Mouse (Mus musculus) forebrain, embryonic 14.5 days (tissue): ENCODE measurements around the gene Tpcn1. TPM values are rescaled to one million over a fixed set of nuclear protein-coding genes. Genes with fewer than 3 reads are reported as not detected.
A peak's percentile ranks its signal among the peaks of the same experiment; 100 is the strongest.

ENCODE experiments used
- ATAC-seq: fragments of 200-750 bp; cut with Nextera tagmentation; 2 replicates; pipeline ENCODE4 v1.8.0; 2017; ENCODE audit warnings: mild to moderate bottlenecking, moderate library complexity
- DNase-seq: peaks from one replicate; pipeline ENCODE4 v3.0.0-alpha.2; 2015; ENCODE audit warnings: low spot score
- H3K27ac ChIP-seq: fragments of 300-500 bp; sonication (generic); 2 replicates; pipeline ENCODE4 v1.5.1; 2014; ENCODE audit warnings: low read depth, mild to moderate bottlenecking, control low read depth, low read length, moderate library complexity
- H3K27me3 ChIP-seq: fragments of 300-500 bp; sonication (generic); replicated peaks from 2 replicates; pipeline ENCODE4 v1.6.1; 2014; ENCODE audit warnings: low read length, control low read depth, mixed read lengths; ENCODE audit not compliant: control insufficient read depth, insufficient read depth
- H3K36me3 ChIP-seq: fragments of 300-500 bp; sonication (generic); 2 replicates; pipeline ENCODE4 v1.6.1; 2014; ENCODE audit warnings: low read length, control low read depth; ENCODE audit not compliant: control insufficient read depth, insufficient read depth
- H3K4me1 ChIP-seq: fragments of 300-500 bp; sonication (generic); 2 replicates; pipeline ENCODE4 v1.6.1; 2014; ENCODE audit warnings: antibody characterized with exemption, low read length, control low read depth; ENCODE audit not compliant: control insufficient read depth, insufficient read depth
- H3K4me2 ChIP-seq: fragments of 300-500 bp; sonication (generic); 2 replicates; pipeline ENCODE4 v1.6.1; 2014; ENCODE audit warnings: mild to moderate bottlenecking, control low read depth, low read length
- H3K4me3 ChIP-seq: fragments of 300-500 bp; sonication (generic); 2 replicates; pipeline ENCODE4 v1.5.1; 2014; ENCODE audit warnings: low read depth, low read length, control low read depth
- H3K9ac ChIP-seq: fragments of 300-500 bp; sonication (generic); 2 replicates; pipeline ENCODE4 v1.6.1; 2014; ENCODE audit warnings: mild to moderate bottlenecking, low read length, control low read depth, moderate library complexity
- H3K9me3 ChIP-seq: fragments of 300-500 bp; sonication (generic); replicated peaks from 2 replicates; pipeline ENCODE4 v1.6.1; 2016; ENCODE audit warnings: low read length, control low read depth, mixed read lengths; ENCODE audit not compliant: control insufficient read depth
- WGBS: fragments of 180-500 bp; shearing (Covaris S2); extraction: QIAGEN DNeasy Blood & Tissue Kit; methylation state at CpG from one replicate; pipeline ENCODE4 v1.1.7; 2014; 5-methylcytosine and 5-hydroxymethylcytosine counted together
- polyA plus RNA-seq: library from polyadenylated mRNA; unstranded; fragments of >200 nt; fragmentation: Nextera tagmentation; extraction: Ambion mirVana; gene quantifications from 2 replicates; pipeline ENCODE4 v1.2.1, GENCODE M21; 2014

Tpcn1 gene
- polyA plus RNA-seq, 1 experiment from 2014 or later: 10.5 TPM

GRCm38 (mm10) chr5:120517552-120517951 lies 70.9 kb downstream of the Tpcn1 start:
- Histone ChIP-seq H3K4me1 (peaks cover 6% of the 10 kb centered on the region), H3K9ac (no peak overlapping the region), H3K9me3 (no peaks in the 10 kb centered on the region), H3K36me3 (no peaks in the 10 kb centered on the region), H3K4me3 (no peak overlapping the region), H3K27me3 (no peaks in the 10 kb centered on the region), H3K4me2 (no peak overlapping the region), H3K27ac (no peak overlapping the region)
- DNase-seq: no peak
- WGBS: 53% methylated on average over 9 of the region's 9 CpGs
- no peak for ATAC-seq

GRCm38 (mm10) chr5:120516221-120516984 lies 72.1 kb downstream of the Tpcn1 start:
- H3K27ac ChIP-seq: no peak overlapping the region
- H3K9ac ChIP-seq: no peak overlapping the region
- ATAC-seq: no peak
- no peak overlapping the region for H3K4me2 ChIP-seq
- 72% methylated on average over 15 of the region's 15 CpGs for WGBS
- H3K36me3 ChIP-seq: no peaks in the 10 kb centered on the region
- H3K9me3 ChIP-seq: no peaks in the 10 kb centered on the region
- DNase-seq: no peak
- H3K4me3 ChIP-seq: no peak overlapping the region
- H3K27me3 ChIP-seq: 0 out of 2 replicates have a peak, but pooled peaks cover 8% of the 10 kb centered on the region
- peaks cover 6% of the 10 kb centered on the region for H3K4me1 ChIP-seq

- Histone ChIP-seq H3K4me1 (peaks cover 6% of the 10 kb centered on the region), H3K27ac (no peak overlapping the region), H3K9me3 (no peaks in the 10 kb centered on the region), H3K4me2 (no peak overlapping the region), H3K36me3 (no peaks in the 10 kb centered on the region), H3K27me3 (0 out of 2 replicates have a peak, but pooled peaks cover 8% of the 10 kb centered on the region), H3K4me3 (no peak overlapping the region), H3K9ac (no peak overlapping the region)
- ATAC-seq (no peak), DNase-seq (no peak)
- WGBS: 72% methylated on average over 7 of the region's 7 CpGs
These were observed 73.0 kb downstream of the Tpcn1 start for GRCm38 (mm10) chr5:120515451-120515850.

DNA sequence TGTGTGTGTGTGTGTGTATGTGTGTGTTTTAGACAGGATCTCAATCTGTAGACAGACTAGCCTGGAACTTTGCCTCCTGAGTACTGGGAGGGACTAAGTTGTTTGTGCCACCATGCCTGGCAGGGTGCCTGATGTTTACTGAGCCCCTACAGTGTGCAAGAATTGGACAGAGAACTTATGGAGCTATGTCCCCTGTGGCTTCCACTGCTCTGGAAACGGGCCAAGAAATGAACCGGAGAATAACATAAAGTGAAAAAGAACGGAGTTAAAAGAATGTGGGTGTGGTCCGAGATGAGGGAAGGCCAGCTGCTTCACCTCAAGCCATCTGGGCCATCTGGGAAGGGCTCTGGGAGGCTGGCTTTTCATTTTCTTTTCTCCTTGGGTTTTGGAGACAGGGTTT lies 73.7 kb downstream of the Tpcn1 start:
- no peak overlapping the region for H3K4me2 ChIP-seq
- no peaks in the 10 kb centered on the region for H3K36me3 ChIP-seq
- no peaks in the 10 kb centered on the region for H3K9me3 ChIP-seq
- H3K27ac ChIP-seq: no peak overlapping the region
- peak; percentile 75 for DNase-seq
- no peak overlapping the region for H3K4me3 ChIP-seq
- WGBS: 21% methylated on average over 4 of the region's 4 CpGs
- ATAC-seq: peak; percentile 40
- H3K9ac ChIP-seq: no peak overlapping the region
- H3K4me1 ChIP-seq: peaks cover 6% of the 10 kb centered on the region
- H3K27me3 ChIP-seq: 0 out of 2 replicates have a peak, but pooled peaks cover 8% of the 10 kb centered on the region

- 85% methylated on average over 9 of the region's 9 CpGs for WGBS
- no peaks in the 10 kb centered on the region for H3K36me3 ChIP-seq
- peaks cover 6% of the 10 kb centered on the region for H3K4me1 ChIP-seq
- H3K27ac ChIP-seq: no peak overlapping the region
- no peak for DNase-seq
- H3K4me3 ChIP-seq: no peak overlapping the region
- no peaks in the 10 kb centered on the region for H3K9me3 ChIP-seq
- H3K9ac ChIP-seq: no peak overlapping the region
- 0 out of 2 replicates have a peak, but pooled peaks cover 8% of the 10 kb centered on the region for H3K27me3 ChIP-seq
- H3K4me2 ChIP-seq: no peak overlapping the region
- no peak for ATAC-seq
These were observed 74.3 kb downstream of the Tpcn1 start for GRCm38 (mm10) chr5:120514031-120514677.

DNA sequence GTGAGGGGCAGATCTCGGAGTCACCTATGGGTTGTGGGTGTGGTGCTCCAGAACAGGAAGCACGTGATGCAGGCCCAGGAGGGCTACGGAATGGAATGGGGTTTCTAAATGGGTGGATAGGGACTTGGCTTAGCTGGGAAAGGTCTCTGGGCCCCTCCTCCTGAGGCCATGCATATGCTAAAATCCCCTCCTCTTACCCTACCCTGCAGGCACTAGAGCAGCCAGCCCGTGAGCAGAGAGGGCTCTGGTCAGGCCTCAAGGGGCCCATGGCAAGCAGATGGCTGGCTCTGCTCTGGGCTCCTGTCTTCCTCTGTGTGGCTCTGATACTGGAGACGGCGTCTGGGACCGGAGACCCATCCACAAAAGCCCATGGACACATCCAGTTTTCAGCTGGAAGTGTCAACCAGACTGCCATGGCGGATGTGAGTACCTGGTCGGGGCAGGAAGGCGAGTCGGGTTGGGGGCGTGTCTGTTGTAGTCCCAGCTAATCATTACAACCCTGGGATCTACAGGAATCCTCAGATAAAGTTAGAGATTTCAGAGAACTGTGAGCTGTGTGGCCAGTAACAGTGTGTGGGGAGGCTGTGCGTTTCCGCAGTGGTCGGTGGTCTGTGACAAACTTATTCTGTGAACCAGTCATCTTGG lies 75.4 kb downstream of the Tpcn1 start:
- H3K9ac ChIP-seq: no peak overlapping the region
- WGBS: 46% methylated on average over 15 of the region's 15 CpGs
- ATAC-seq (no peak), DNase-seq (no peak)
- 0 out of 2 replicates have a peak, but pooled peaks cover 8% of the 10 kb centered on the region for H3K27me3 ChIP-seq
- H3K36me3 ChIP-seq: no peaks in the 10 kb centered on the region
- H3K4me2 ChIP-seq: no peak overlapping the region
- H3K4me3 ChIP-seq: no peak overlapping the region
- H3K4me1 ChIP-seq: peaks cover 6% of the 10 kb centered on the region
- H3K27ac ChIP-seq: no peak overlapping the region
- H3K9me3 ChIP-seq: no peaks in the 10 kb centered on the region

- 36% methylated on average over 14 of the region's 14 CpGs for WGBS
- H3K4me3 ChIP-seq: peak overlapping the region; percentile 34
- no peaks in the 10 kb centered on the region for H3K9me3 ChIP-seq
- H3K4me1 ChIP-seq: peaks cover 6% of the 10 kb centered on the region
- ATAC-seq (no peak), DNase-seq (no peak)
- H3K36me3 ChIP-seq: no peaks in the 10 kb centered on the region
- no peak overlapping the region for H3K27ac ChIP-seq
- H3K4me2 ChIP-seq: peak overlapping the region; percentile 66
- no peak overlapping the region; the same call in 1 of the 2 replicates for H3K9ac ChIP-seq
- H3K27me3 ChIP-seq: 0 out of 2 replicates have a peak, but pooled peaks cover 8% of the 10 kb centered on the region
These were observed 76.7 kb downstream of the Tpcn1 start for GRCm38 (mm10) chr5:120511643-120512220.

GRCm38 (mm10) chr5:120510982-120511642 lies 77.4 kb downstream of the Tpcn1 start, which contains the start of gene Slc8b1:
Gene Slc8b1, plus strand, starts transcription at chr5:120511168.
- Histone ChIP-seq H3K4me3 (peak within 1 kb of the TSS; percentile 34), H3K27ac (no peak within 1 kb of the TSS), H3K27me3 (0 out of 2 replicates have a peak, but pooled peaks cover 8% of the 10 kb centered on the region), H3K9ac (peak within 1 kb of the TSS; percentile 43; the same call in 1 of the 2 replicates), H3K36me3 (no peaks in the 10 kb centered on the region), H3K9me3 (no peaks in the 10 kb centered on the region), H3K4me2 (peak within 1 kb of the TSS; percentile 66), H3K4me1 (peaks cover 6% of the 10 kb centered on the region)
- under 1% methylated on average over 36 of the region's 36 CpGs for WGBS
- DNase-seq (peak; percentile 88), ATAC-seq (peak; percentile 91)
